Mouse (Mus musculus): ENCODE results near the gene Ezr. TPM values are rescaled to one million over a fixed set of nuclear protein-coding genes. Genes with fewer than 3 reads are reported as not detected.
A peak's percentile ranks its signal among the peaks of the same experiment; 100 is the strongest.

Gene Ezr
- polyA plus RNA-seq, 1 experiment from 2014 or later = 288 TPM

DNA sequence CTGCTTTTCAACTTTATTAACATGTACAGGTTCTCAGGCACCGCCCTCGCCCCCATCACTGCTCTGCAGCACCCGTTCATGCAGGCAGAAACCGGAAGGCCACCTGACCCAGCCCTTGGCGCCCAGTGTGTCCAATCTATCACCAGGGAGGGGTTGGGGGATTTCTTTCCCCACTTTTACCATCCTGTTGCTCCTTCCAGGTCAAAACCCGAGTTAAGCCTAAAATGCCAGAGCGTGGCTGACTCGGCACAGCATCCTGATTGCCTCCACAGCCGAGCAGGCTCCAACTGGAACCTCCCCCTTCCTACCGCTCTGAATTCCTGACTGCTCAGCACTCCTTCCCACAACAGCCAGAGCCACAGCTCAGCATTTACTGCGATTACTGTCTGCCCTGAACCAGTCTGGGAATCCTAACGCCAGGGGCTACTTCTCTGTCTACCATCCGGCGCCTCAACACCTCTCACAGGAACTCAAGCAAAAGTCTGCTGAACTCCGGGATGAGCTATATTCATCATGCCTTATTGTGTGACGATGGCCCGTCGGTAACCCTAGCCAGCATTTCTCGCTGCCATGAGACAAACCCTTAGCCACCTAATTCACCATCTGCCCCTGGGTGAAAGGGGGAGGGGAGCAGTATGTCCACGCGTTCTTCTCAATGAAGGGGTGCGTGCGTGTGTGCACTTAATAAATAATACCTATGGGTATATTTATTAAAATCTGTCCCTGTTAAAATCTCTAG is 3.6 kb downstream of the Ezr start:
- DNase-seq (ENCODE audit: low spot score) = peak; percentile 77
- peak overlapping the region; percentile 26; the same call in 1 of the 2 replicates for H3K9ac ChIP-seq (replicated peaks; ENCODE audit: low read depth)
- no peaks in the 10 kb centered on the region for H3K27me3 ChIP-seq (replicated peaks; ENCODE audit: insufficient read depth, low read length)
- H3K4me2 ChIP-seq (replicated peaks; ENCODE audit: low read depth, low read length) = peak overlapping the region; percentile 95
- peak; percentile 16; the same call in 1 of the 2 replicates for ATAC-seq
- WGBS = 5% methylated on average over 23 of the region's 23 CpGs
- H3K4me1 ChIP-seq (ENCODE audit: insufficient read depth, low read depth, low read length) = peaks cover 18% of the 10 kb centered on the region
- H3K9me3 ChIP-seq (ENCODE audit: low read length) = no peaks in the 10 kb centered on the region
- H3K27ac ChIP-seq (ENCODE audit: low read length) = peak overlapping the region; percentile 77
- H3K36me3 ChIP-seq (ENCODE audit: insufficient read depth, low read length) = no peaks in the 10 kb centered on the region
- peak overlapping the region; percentile 76 for H3K4me3 ChIP-seq (ENCODE audit: low read depth, low read length)
- 0 out of 2 replicates have a peak, but pooled peaks have one; percentile 1 for TF ChIP-seq CTCF (IDR thresholded peaks at IDR 0.05)
- no peak for TF ChIP-seq EP300 (IDR thresholded peaks at IDR 0.05)

DNA sequence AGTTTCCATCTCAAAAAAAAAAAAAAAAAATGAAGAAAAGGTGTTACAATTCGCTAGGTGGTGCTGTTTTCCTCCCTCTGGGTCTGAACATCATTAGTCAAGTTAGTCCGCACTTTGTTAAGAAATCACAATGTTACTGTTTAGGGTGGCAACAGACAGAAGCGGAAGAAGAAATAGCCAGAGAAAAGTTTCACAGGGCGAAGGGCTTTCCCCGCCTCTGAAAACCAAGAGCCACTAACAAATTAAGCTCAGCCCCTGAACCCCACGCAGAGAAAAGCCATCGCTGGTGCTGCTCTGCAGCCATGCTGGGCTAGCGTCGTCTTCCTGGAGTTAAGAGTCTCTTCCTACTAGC is 4.3 kb downstream of the Ezr start:
- ATAC-seq (no peak), DNase-seq (ENCODE audit: low spot score) (peak; percentile 92)
- Histone ChIP-seq H3K4me1 (ENCODE audit: insufficient read depth, low read depth, low read length) (peaks cover 20% of the 10 kb centered on the region), H3K27ac (ENCODE audit: low read length) (peak overlapping the region; percentile 77), H3K4me2 (replicated peaks; ENCODE audit: low read depth, low read length) (peak overlapping the region; percentile 95), H3K36me3 (ENCODE audit: insufficient read depth, low read length) (no peaks in the 10 kb centered on the region), H3K4me3 (ENCODE audit: low read depth, low read length) (peak overlapping the region; percentile 76), H3K9ac (replicated peaks; ENCODE audit: low read depth) (no peak overlapping the region), H3K9me3 (ENCODE audit: low read length) (no peaks in the 10 kb centered on the region), H3K27me3 (replicated peaks; ENCODE audit: insufficient read depth, low read length) (no peaks in the 10 kb centered on the region)
- WGBS = 1% methylated on average over 9 of the region's 9 CpGs
- peak; percentile 73 for TF ChIP-seq CTCF (IDR thresholded peaks at IDR 0.05)
- TF ChIP-seq EP300 (IDR thresholded peaks at IDR 0.05) = peak; percentile 70

DNA sequence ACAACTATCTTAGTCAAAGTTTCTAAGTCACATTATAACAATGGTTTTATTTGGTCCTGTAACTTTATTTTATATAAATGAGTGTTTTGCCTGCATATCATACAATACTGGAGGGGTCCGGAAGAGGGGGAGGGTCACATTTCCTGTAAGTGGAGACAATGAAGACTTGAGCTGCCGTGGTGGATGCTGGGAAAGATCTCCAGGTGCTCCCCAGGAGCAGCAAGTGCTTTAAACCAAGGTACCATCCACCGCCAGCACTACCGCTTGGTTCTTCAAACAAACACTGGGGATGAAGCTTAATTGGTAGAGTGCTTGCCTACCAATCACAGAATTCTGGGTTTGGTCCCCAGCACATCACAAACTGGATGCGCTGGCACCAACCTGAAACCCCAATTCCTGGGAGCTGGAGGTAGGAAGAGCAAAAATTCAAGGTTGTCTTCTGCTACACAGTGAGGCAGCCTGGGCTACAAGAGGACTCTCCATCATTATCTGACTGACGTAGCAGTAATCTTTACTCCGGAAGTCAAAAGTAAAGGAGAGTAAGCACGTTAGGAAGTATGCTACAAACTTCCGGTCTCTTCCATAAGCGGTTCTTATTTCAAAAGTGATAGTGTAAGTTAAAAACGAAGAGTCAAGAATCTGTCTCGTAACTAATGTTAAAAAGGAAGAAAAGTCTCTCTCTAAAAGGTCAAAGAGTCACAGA is 4.8 kb downstream of the Ezr start:
- H3K4me2 ChIP-seq (replicated peaks; ENCODE audit: low read depth, low read length) = peak overlapping the region; percentile 95
- H3K9me3 ChIP-seq (ENCODE audit: low read length) = no peaks in the 10 kb centered on the region
- peak overlapping the region; percentile 76; the same call in 1 of the 2 replicates for H3K4me3 ChIP-seq (ENCODE audit: low read depth, low read length)
- H3K36me3 ChIP-seq (ENCODE audit: insufficient read depth, low read length) = no peaks in the 10 kb centered on the region
- no peak for TF ChIP-seq CTCF (IDR thresholded peaks at IDR 0.05)
- TF ChIP-seq EP300 (IDR thresholded peaks at IDR 0.05) = no peak
- H3K4me1 ChIP-seq (ENCODE audit: insufficient read depth, low read depth, low read length) = peaks cover 22% of the 10 kb centered on the region
- ATAC-seq = no peak
- no peak overlapping the region for H3K9ac ChIP-seq (replicated peaks; ENCODE audit: low read depth)
- H3K27me3 ChIP-seq (replicated peaks; ENCODE audit: insufficient read depth, low read length) = no peaks in the 10 kb centered on the region
- H3K27ac ChIP-seq (ENCODE audit: low read length) = peak overlapping the region; percentile 38; the same call in 1 of the 2 replicates
- DNase-seq (ENCODE audit: low spot score) = no peak
- 34% methylated on average over 12 of the region's 12 CpGs for WGBS

DNA sequence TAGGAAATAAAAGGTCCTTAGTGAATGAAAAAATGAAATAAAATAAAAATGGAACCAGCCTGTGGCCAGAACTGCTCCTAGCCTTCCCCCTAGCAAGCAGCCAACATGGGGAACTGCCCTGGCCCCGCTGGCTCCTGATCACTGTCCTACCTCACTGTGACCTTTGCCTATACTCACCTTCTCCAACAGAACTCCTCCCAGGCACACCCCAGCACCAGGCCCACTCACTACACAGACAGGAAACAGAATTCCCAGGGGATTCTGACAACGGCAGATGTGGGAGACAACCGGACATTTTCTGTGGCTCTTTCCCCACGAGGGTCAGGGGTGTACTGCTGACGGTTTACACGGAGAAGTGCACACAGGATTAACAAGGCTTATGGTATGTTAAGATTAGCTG is 5.5 kb downstream of the Ezr start:
- no peak for DNase-seq (ENCODE audit: low spot score)
- Histone ChIP-seq H3K27me3 (replicated peaks; ENCODE audit: insufficient read depth, low read length) (no peaks in the 10 kb centered on the region), H3K4me3 (ENCODE audit: low read depth, low read length) (no peak overlapping the region), H3K9me3 (ENCODE audit: low read length) (no peaks in the 10 kb centered on the region), H3K4me2 (replicated peaks; ENCODE audit: low read depth, low read length) (no peak overlapping the region), H3K36me3 (ENCODE audit: insufficient read depth, low read length) (no peaks in the 10 kb centered on the region), H3K9ac (replicated peaks; ENCODE audit: low read depth) (no peak overlapping the region), H3K27ac (ENCODE audit: low read length) (no peak overlapping the region), H3K4me1 (ENCODE audit: insufficient read depth, low read depth, low read length) (peaks cover 25% of the 10 kb centered on the region)
- no peak for ATAC-seq
- TF ChIP-seq EP300 (IDR thresholded peaks at IDR 0.05) = no peak
- TF ChIP-seq CTCF (IDR thresholded peaks at IDR 0.05) = no peak
- 46% methylated on average over 6 of the region's 6 CpGs for WGBS

DNA sequence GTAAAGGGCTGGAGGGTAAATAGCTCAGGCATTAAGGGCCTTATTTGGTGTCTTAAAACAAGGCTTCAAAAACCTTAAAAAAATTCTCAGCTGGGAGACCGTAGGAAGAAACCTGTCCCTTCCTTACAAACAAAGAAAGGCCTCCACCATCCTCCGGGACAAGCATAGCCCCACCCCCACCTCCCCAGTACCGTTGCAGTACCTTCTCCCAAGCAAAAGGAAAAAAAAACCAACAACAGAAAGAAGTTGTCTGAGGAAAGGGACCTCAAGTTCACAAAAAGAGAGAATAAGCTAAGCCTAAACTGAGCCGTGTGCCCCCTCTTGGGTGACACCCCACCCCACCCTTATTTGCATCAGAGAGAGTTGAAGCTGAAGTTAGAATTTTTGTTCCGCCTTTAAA is 6.0 kb downstream of the Ezr start:
- Histone ChIP-seq H3K4me2 (replicated peaks; ENCODE audit: low read depth, low read length) (no peak overlapping the region), H3K9ac (replicated peaks; ENCODE audit: low read depth) (no peak overlapping the region), H3K9me3 (ENCODE audit: low read length) (no peaks in the 10 kb centered on the region), H3K27me3 (replicated peaks; ENCODE audit: insufficient read depth, low read length) (no peaks in the 10 kb centered on the region), H3K36me3 (ENCODE audit: insufficient read depth, low read length) (no peaks in the 10 kb centered on the region), H3K27ac (ENCODE audit: low read length) (no peak overlapping the region), H3K4me3 (ENCODE audit: low read depth, low read length) (0 out of 2 replicates have a peak overlapping the region, but pooled peaks have one; percentile 3), H3K4me1 (ENCODE audit: insufficient read depth, low read depth, low read length) (peaks cover 25% of the 10 kb centered on the region)
- TF ChIP-seq EP300 (IDR thresholded peaks at IDR 0.05) (no peak), CTCF (IDR thresholded peaks at IDR 0.05) (no peak)
- WGBS = 37% methylated on average over 5 of the region's 5 CpGs
- ATAC-seq (no peak), DNase-seq (ENCODE audit: low spot score) (no peak)

DNA sequence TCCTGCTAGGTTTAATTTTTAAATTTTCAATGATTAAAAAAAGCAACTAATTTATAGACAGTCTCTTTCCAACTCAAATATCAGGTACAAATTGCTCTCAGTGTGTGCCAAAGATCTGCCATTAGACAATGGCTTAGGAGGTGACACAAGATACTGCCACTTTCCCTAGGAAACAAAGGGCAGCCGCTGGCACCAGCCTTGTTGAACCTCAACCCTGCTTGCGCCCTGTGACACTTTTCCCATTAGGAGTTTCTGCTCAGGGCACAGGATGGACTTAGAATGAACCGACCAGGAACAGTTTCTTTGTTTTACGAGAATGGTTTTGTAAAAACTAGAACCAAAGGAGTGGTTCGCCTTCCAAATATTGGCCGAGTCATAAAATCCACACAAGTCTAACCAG is 6.5 kb downstream of the Ezr start:
- Histone ChIP-seq H3K4me3 (ENCODE audit: low read depth, low read length) (0 out of 2 replicates have a peak overlapping the region, but pooled peaks have one; percentile 3), H3K27ac (ENCODE audit: low read length) (peak overlapping the region; percentile 8; the same call in 1 of the 2 replicates), H3K36me3 (ENCODE audit: insufficient read depth, low read length) (no peaks in the 10 kb centered on the region), H3K9ac (replicated peaks; ENCODE audit: low read depth) (no peak overlapping the region), H3K4me2 (replicated peaks; ENCODE audit: low read depth, low read length) (no peak overlapping the region), H3K27me3 (replicated peaks; ENCODE audit: insufficient read depth, low read length) (no peaks in the 10 kb centered on the region), H3K4me1 (ENCODE audit: insufficient read depth, low read depth, low read length) (peaks cover 25% of the 10 kb centered on the region), H3K9me3 (ENCODE audit: low read length) (no peaks in the 10 kb centered on the region)
- TF ChIP-seq EP300 (IDR thresholded peaks at IDR 0.05) (no peak), CTCF (IDR thresholded peaks at IDR 0.05) (no peak)
- WGBS = 48% methylated on average over 6 of the region's 6 CpGs
- DNase-seq (ENCODE audit: low spot score) (no peak), ATAC-seq (no peak)
